In the genomic region with DNA sequence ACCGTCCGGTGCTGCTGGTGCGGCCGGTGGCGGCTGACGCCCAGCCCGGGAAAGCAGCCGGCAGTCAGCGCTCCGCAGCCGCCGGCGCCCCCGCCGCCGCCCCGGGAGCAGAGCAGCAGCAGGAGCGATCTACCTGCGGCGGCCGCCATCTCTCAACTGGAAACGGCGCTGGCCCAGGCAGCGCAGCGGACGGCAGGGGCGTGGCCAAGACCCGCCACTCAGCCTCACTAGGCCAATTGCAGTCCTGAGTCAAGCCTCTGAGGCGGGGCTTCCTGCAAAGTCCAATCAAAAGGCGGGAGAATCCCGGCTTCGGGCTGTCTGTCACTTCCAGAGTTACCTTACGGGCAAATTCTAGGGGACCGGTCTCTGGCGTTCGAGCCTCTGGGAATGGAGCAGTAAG, we compare ENCODE assay signal across 8 mouse cellular contexts. TPM values are rescaled to one million over a fixed set of nuclear protein-coding genes. Genes with fewer than 3 reads are reported as not detected.
A peak's percentile ranks its signal among the peaks of the same experiment; 100 is the strongest.
DNase-seq lines count a peak whose midpoint lies in the region; ATAC-seq lines count a peak whose summit lies in the region.

A gene (minus strand): TSS at position 171 of the 400 bp plus-strand sequence.

- H3K9me3 ChIP-seq in forebrain, embryonic 10.5 days, result no peaks in the 10 kb centered on the region
- no peaks in the 10 kb centered on the region for H3K9me3 ChIP-seq in heart, embryonic 16.5 days (replicated peaks; ENCODE audit: control insufficient read depth, low read length)
- H3K9me3 ChIP-seq in liver, embryonic 15.5 days (replicated peaks), result no peaks in the 10 kb centered on the region
- H3K9me3 ChIP-seq in neural tube, embryonic 12.5 days, result no peaks in the 10 kb centered on the region

- peaks cover 27% of the 10 kb centered on the region for H3K4me1 ChIP-seq in forebrain, embryonic 10.5 days
- H3K4me1 ChIP-seq in heart, embryonic 16.5 days (ENCODE audit: control insufficient read depth, insufficient read depth, low read length), result peaks cover 21% of the 10 kb centered on the region
- H3K4me1 ChIP-seq in liver, embryonic 15.5 days (replicated peaks), result peaks cover 31% of the 10 kb centered on the region
- H3K4me1 ChIP-seq in neural tube, embryonic 12.5 days, result peaks cover 8% of the 10 kb centered on the region

- no peaks in the 10 kb centered on the region for H3K27me3 ChIP-seq in forebrain, embryonic 10.5 days (ENCODE audit: poor library complexity, severe bottlenecking)
- H3K27me3 ChIP-seq in heart, embryonic 16.5 days (ENCODE audit: control insufficient read depth, insufficient read depth, low read length), result no peaks in the 10 kb centered on the region
- H3K27me3 ChIP-seq in liver, embryonic 15.5 days, result no peaks in the 10 kb centered on the region
- H3K27me3 ChIP-seq in neural tube, embryonic 12.5 days (replicated peaks), result no peaks in the 10 kb centered on the region

- under 1% methylated on average over 36 of the region's 36 CpGs for WGBS in forebrain, embryonic 10.5 days
- 1% methylated on average over 36 of the region's 36 CpGs for WGBS in heart, embryonic 16.5 days
- WGBS in liver, embryonic 15.5 days (ENCODE audit: insufficient replicate concordance), result 1% methylated on average over 36 of the region's 36 CpGs
- WGBS in neural tube, embryonic 12.5 days, result 1% methylated on average over 36 of the region's 36 CpGs

- peak within 1 kb of the TSS; percentile 94 for H3K9ac ChIP-seq in heart, embryonic 16.5 days (ENCODE audit: low read length)
- H3K9ac ChIP-seq in liver, embryonic 15.5 days, result peak within 1 kb of the TSS; percentile 91
- peak within 1 kb of the TSS; percentile 97 for H3K9ac ChIP-seq in neural tube, embryonic 12.5 days

- H3K4me2 ChIP-seq in heart, embryonic 16.5 days (ENCODE audit: low read depth, low read length), result peak within 1 kb of the TSS; percentile 91
- peak within 1 kb of the TSS; percentile 87 for H3K4me2 ChIP-seq in liver, embryonic 15.5 days
- peak within 1 kb of the TSS; percentile 86 for H3K4me2 ChIP-seq in neural tube, embryonic 12.5 days (replicated peaks)

- no peaks in the 10 kb centered on the region for H3K36me3 ChIP-seq in forebrain, embryonic 10.5 days (replicated peaks)
- H3K36me3 ChIP-seq in heart, embryonic 16.5 days (ENCODE audit: control insufficient read depth, insufficient read depth), result no peaks in the 10 kb centered on the region
- no peaks in the 10 kb centered on the region for H3K36me3 ChIP-seq in liver, embryonic 15.5 days (replicated peaks)
- no peaks in the 10 kb centered on the region for H3K36me3 ChIP-seq in neural tube, embryonic 12.5 days

- H3K27ac ChIP-seq in forebrain, embryonic 10.5 days, result peak within 1 kb of the TSS; percentile 94
- peak within 1 kb of the TSS; percentile 91 for H3K27ac ChIP-seq in heart, embryonic 16.5 days (ENCODE audit: low read length)
- peak within 1 kb of the TSS; percentile 86 for H3K27ac ChIP-seq in liver, embryonic 15.5 days (replicated peaks)
- H3K27ac ChIP-seq in neural tube, embryonic 12.5 days, result peak within 1 kb of the TSS; percentile 87

- H3K4me3 ChIP-seq in forebrain, embryonic 10.5 days, result peak within 1 kb of the TSS; percentile 95
- peak within 1 kb of the TSS; percentile 86 for H3K4me3 ChIP-seq in heart, embryonic 16.5 days (ENCODE audit: low read length)
- H3K4me3 ChIP-seq in liver, embryonic 15.5 days (replicated peaks), result peak within 1 kb of the TSS; percentile 90
- H3K4me3 ChIP-seq in neural tube, embryonic 12.5 days, result peak within 1 kb of the TSS; percentile 96

- peak; percentile 90 for DNase-seq in c-Kit-negative CD71-positive TER-119-positive erythroid progenitor cells, embryonic 14.5 days (ENCODE audit: low read depth, low spot score)
- DNase-seq in forebrain, embryonic 10.5 days (ENCODE audit: extremely low spot score, low spot score), result peak; percentile 94
- DNase-seq in kidney, postnatal 36 days, result peak; percentile 97 to 98
- DNase-seq in telencephalon, adult 2 months (ENCODE audit: low read depth, low spot score), result peak; percentile 91

- ATAC-seq in CD4-positive, CD25-positive, alpha-beta regulatory T cell, adult 4 months, result peak; percentile 96
- peak; percentile 99 for ATAC-seq in heart, embryonic 16.5 days (replicated peaks; ENCODE audit: extremely low read depth, insufficient read depth, low FRiP score)
- ATAC-seq in liver, embryonic 15.5 days (ENCODE audit: insufficient read depth), result peak; percentile 99
- ATAC-seq in neural tube, embryonic 12.5 days (ENCODE audit: low FRiP score, low read depth), result peak; percentile 100

RNA-seq across cellular contexts. Expression of the gene that starts here (rescaled TPM):
- polyA plus RNA-seq in CD4-positive, CD25-positive, alpha-beta regulatory T cell, adult 4 months (2017; shearing (Covaris generic)), result 10 to 100 TPM; 21.6 to 23.7 TPM
- 19.0 and 19.1 TPM in 2 replicates for polyA plus RNA-seq in forebrain, embryonic 10.5 days (2016; fragmentation: Nextera tagmentation; extraction: Ambion mirVana)
- polyA plus RNA-seq in heart, embryonic 16.5 days (2015; fragmentation: Nextera tagmentation; extraction: Ambion mirVana), result 22.2 and 23.8 TPM in 2 replicates
- 9.7 and 10.2 TPM in 2 replicates for polyA plus RNA-seq in liver, embryonic 15.5 days (2015; fragmentation: Nextera tagmentation; extraction: Ambion mirVana)
- 26.5 and 30.5 TPM in 2 replicates for polyA plus RNA-seq in neural tube, embryonic 12.5 days (2016; fragmentation: Nextera tagmentation; extraction: Ambion mirVana)

Comparison
In these comparisons a context has a peak if more than half of its experiments do, and no peak if none do; other contexts are left out.
1. Peak in every context shown above with its lines: DNase-seq, ATAC-seq, H3K4me3 ChIP-seq and H3K27ac ChIP-seq.